Mouse (Mus musculus) C2C12 (cell line): ENCODE results near the gene Cab39l. TPM values are rescaled to one million over a fixed set of nuclear protein-coding genes. Genes with fewer than 3 reads are reported as not detected.

ENCODE experiments used
- H3K27me3 ChIP-seq: one replicate; pipeline ENCODE4 v1.6.1; 2011; ENCODE audit not compliant: control insufficient read depth, insufficient read depth, insufficient read length
- H3K36me3 ChIP-seq: one replicate; pipeline ENCODE4 v1.6.1; 2011; ENCODE audit not compliant: control insufficient read depth, insufficient read depth
- H3K4me3 ChIP-seq: one replicate; pipeline ENCODE4 v1.5.1; 2011; ENCODE audit warnings: mild to moderate bottlenecking, control low read depth; ENCODE audit not compliant: poor library complexity, insufficient read depth, severe bottlenecking
- H3K79me2 ChIP-seq: one replicate; pipeline ENCODE4 v1.6.1; 2011; ENCODE audit not compliant: control insufficient read depth, insufficient read depth
- H3K79me3 ChIP-seq: one replicate; pipeline ENCODE4 v1.6.1; 2011; ENCODE audit warnings: low read depth, control low read depth
- H3ac ChIP-seq: one replicate; pipeline ENCODE3; 2011; ENCODE audit warnings: low read depth; ENCODE audit not compliant: control insufficient read depth, insufficient read length
- CEBPB ChIP-seq: IDR thresholded peaks from one replicate; pipeline ENCODE4 v1.6.1; 2011; ENCODE audit warnings: low read depth, mild to moderate bottlenecking, control low read depth, moderate library complexity
- CTCF ChIP-seq: IDR thresholded peaks from one replicate; pipeline ENCODE4 v1.5.1; 2011; ENCODE audit not compliant: control insufficient read depth, insufficient read depth, insufficient read length
- FOSL1 ChIP-seq: IDR thresholded peaks from one replicate; pipeline ENCODE4 v1.8.0; 2011; ENCODE audit warnings: mild to moderate bottlenecking, low read length; ENCODE audit not compliant: poor library complexity, insufficient read depth, severe bottlenecking
- MAX ChIP-seq: IDR thresholded peaks from one replicate; pipeline ENCODE4 v1.6.1; 2011; ENCODE audit warnings: mild to moderate bottlenecking, control low read depth
- MYOD1 ChIP-seq: IDR thresholded peaks from one replicate; pipeline ENCODE4 v1.6.1; 2011; ENCODE audit warnings: low read depth; ENCODE audit not compliant: control insufficient read depth, insufficient read length
- MYOG ChIP-seq: IDR thresholded peaks from one replicate; pipeline ENCODE4 v1.6.1; 2011; ENCODE audit not compliant: control insufficient read depth, insufficient read length; ENCODE audit errors: extremely low read depth
- USF1 ChIP-seq: IDR thresholded peaks from one replicate; pipeline ENCODE4 v1.6.1; 2011; ENCODE audit warnings: low read depth, mild to moderate bottlenecking, control low read depth, moderate library complexity
- polyA plus RNA-seq: library from polyadenylated mRNA; unstranded; fragments of >200 nt; fragmentation: generic; extraction: Trizol; gene quantifications from one replicate; pipeline ENCODE4 v1.2.1, GENCODE M21; 2012; ENCODE audit warnings: missing spikeins

Cab39l gene
- polyA plus RNA-seq, 1 experiment = 10.9 TPM

GRCm38 (mm10) chr14:59576385-59576784 lies 135.6 kb downstream of the Cab39l start:
- no peaks in the 10 kb centered on the region for H3K79me3 ChIP-seq
- H3K4me3 ChIP-seq = no peak overlapping the region
- TF ChIP-seq MYOD1 = no peak
- H3ac ChIP-seq = no peak overlapping the region
- no peaks in the 10 kb centered on the region for H3K79me2 ChIP-seq
- H3K27me3 ChIP-seq = no peaks in the 10 kb centered on the region
- peaks cover 23% of the 10 kb centered on the region for H3K36me3 ChIP-seq

- peaks cover 31% of the 10 kb centered on the region for H3K36me3 ChIP-seq
- H3K79me2 ChIP-seq = no peaks in the 10 kb centered on the region
- H3K79me3 ChIP-seq = no peaks in the 10 kb centered on the region
- no peak overlapping the region for H3ac ChIP-seq
- H3K27me3 ChIP-seq = no peaks in the 10 kb centered on the region
- no peak for TF ChIP-seq MYOD1
- no peak overlapping the region for H3K4me3 ChIP-seq
Observed at GRCm38 (mm10) chr14:59590614-59591013, 149.8 kb downstream of the Cab39l start.

- H3K79me2 ChIP-seq = peaks cover 12% of the 10 kb centered on the region
- no peak overlapping the region for H3ac ChIP-seq
- H3K36me3 ChIP-seq = peaks cover 31% of the 10 kb centered on the region
- H3K4me3 ChIP-seq = no peak overlapping the region
- no peaks in the 10 kb centered on the region for H3K27me3 ChIP-seq
- peaks cover 4% of the 10 kb centered on the region for H3K79me3 ChIP-seq
- TF ChIP-seq CTCF = no peak
- TF ChIP-seq USF1 = no peak
Observed at GRCm38 (mm10) chr14:59591901-59592300, 151.1 kb downstream of the Cab39l start.

DNA sequence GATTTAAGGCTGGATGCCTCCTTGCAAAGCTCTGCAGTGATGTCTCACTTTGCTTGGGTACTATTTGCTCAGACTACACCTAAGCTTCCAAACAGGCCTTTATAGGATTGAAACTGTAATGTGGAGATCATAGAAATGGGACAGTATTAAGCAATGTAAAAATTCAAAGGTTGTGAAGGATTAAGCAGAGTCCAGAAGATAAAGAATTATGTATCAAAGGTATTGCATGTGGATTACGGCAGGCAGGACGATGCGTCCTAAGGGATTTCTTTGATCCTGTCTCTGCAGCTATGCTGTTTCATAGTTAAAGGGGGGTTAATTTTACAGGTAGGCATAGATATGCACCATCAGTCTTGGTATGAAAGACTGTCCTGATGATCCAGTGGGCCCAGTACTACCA lies 151.8 kb downstream of the Cab39l start:
- H3K4me3 ChIP-seq = no peak overlapping the region
- no peaks in the 10 kb centered on the region for H3K27me3 ChIP-seq
- TF ChIP-seq CTCF (no peak), CEBPB (no peak), MYOD1 (no peak), FOSL1 (no peak), MYOG (no peak), USF1 (no peak), MAX (no peak)
- peaks cover 19% of the 10 kb centered on the region for H3K79me2 ChIP-seq
- peaks cover 8% of the 10 kb centered on the region for H3K79me3 ChIP-seq
- H3ac ChIP-seq = no peak overlapping the region
- H3K36me3 ChIP-seq = peaks cover 31% of the 10 kb centered on the region

GRCm38 (mm10) chr14:59594988-59595387 lies 154.2 kb downstream of the Cab39l start:
- Histone ChIP-seq H3K79me2 (peaks cover 21% of the 10 kb centered on the region), H3K79me3 (peaks cover 8% of the 10 kb centered on the region), H3ac (no peak overlapping the region), H3K36me3 (peaks cover 14% of the 10 kb centered on the region), H3K27me3 (no peaks in the 10 kb centered on the region), H3K4me3 (no peak overlapping the region)
- no peak for TF ChIP-seq MYOG
- TF ChIP-seq USF1 = no peak
- TF ChIP-seq MAX = no peak
- TF ChIP-seq CTCF = no peak
- TF ChIP-seq CEBPB = no peak
- TF ChIP-seq FOSL1 = no peak
- no peak for TF ChIP-seq MYOD1

- H3K27me3 ChIP-seq = peaks cover under 1% of the 10 kb centered on the region
- peaks cover 14% of the 10 kb centered on the region for H3K36me3 ChIP-seq
- H3K79me3 ChIP-seq = peaks cover 8% of the 10 kb centered on the region
- TF ChIP-seq CEBPB (no peak), CTCF (no peak), MYOD1 (no peak), MYOG (no peak), MAX (no peak), USF1 (no peak), FOSL1 (no peak)
- H3K4me3 ChIP-seq = peak within 1 kb of the TSS; percentile 90
- peaks cover 21% of the 10 kb centered on the region for H3K79me2 ChIP-seq
- peak within 1 kb of the TSS; percentile 74 for H3ac ChIP-seq
Observed at GRCm38 (mm10) chr14:59597398-59598259, 156.9 kb downstream of the Cab39l start, which contains the start of gene Cdadc1. Gene Cdadc1, minus strand, starts transcription at chr14:59597959.
